Mouse (Mus musculus) thymus, adult 2 months (tissue): Measurements from ENCODE around the gene Pde4d.

Experiments
- CTCF ChIP-seq: fragments of 200-500 bp; IDR thresholded peaks from 2 replicates; pipeline ENCODE4 v1.5.1; 2012; ENCODE audit warnings: mild to moderate bottlenecking, control low read depth, low read length, moderate library complexity, borderline replicate concordance; ENCODE audit not compliant: control insufficient read depth, poor library complexity, insufficient read depth; ENCODE audit errors: extremely low read depth
- POLR2A ChIP-seq: fragments of 200-500 bp; IDR thresholded peaks from 2 replicates; pipeline ENCODE4 v1.6.1; 2012; ENCODE audit warnings: mild to moderate bottlenecking, low read length, control low read depth, moderate library complexity; ENCODE audit not compliant: control insufficient read depth, poor library complexity, insufficient read depth; ENCODE audit errors: extremely low read depth

GRCm38 (mm10) chr13:108626166-108626565 lies 176.4 kb downstream of the Pde4d start:
- TF ChIP-seq POLR2A = no peak
- no peak for TF ChIP-seq CTCF
